Mouse (Mus musculus) left cerebral cortex, adult 8-10 months (tissue): Measurements from ENCODE around the gene Fam120c. TPM values are rescaled to one million over a fixed set of nuclear protein-coding genes. Genes with fewer than 3 reads are reported as not detected.
A peak's percentile ranks its signal among the peaks of the same experiment; 100 is the strongest.

ENCODE experiments used
- DNase-seq, 2 experiments: peaks; one replicate each; pipeline ENCODE4 v3.0.0; 2022; ENCODE audit warnings: low spot score in 2 of 2
- total RNA-seq, 4 experiments: library from RNA; stranded (reverse); gene quantifications; 2 replicates each; pipeline ENCODE4 v1.2.4; 2022

Gene Fam120c
- total RNA-seq, 4 experiments from 2014 or later: 41.7 to 47.9 (median 44.2) TPM

GRCm38 (mm10) chrX:151520458-151521322 lies 176.7 kb downstream of the Fam120c start, which contains the start of gene Phf8:
TSS of gene Phf8 (plus strand) at chrX:151520672.
- peak; percentile 78 to 95 for DNase-seq

Other genes with a start within 250 kb of the Fam120c start
- 100 to 1,000 TPM in 1 of 4 experiments, 10 to 100 TPM in 3; 85.8 to 104 (median 93.2) TPM for gene Tsr2, start 247.6 kb upstream of the Fam120c start, total RNA-seq
- gene Wnk3, start 146.1 kb upstream of the Fam120c start, total RNA-seq: 10 to 100 TPM; 39.5 to 48.1 (median 46.0) TPM
- 10 to 100 TPM; 24.2 to 31.4 (median 29.1) TPM for gene Phf8, start 176.5 kb downstream of the Fam120c start, total RNA-seq